Mouse (Mus musculus) testis, adult 2 months (tissue): ENCODE measurements around the gene Lmo1.

Source experiments
- CTCF ChIP-seq: fragments of 200-500 bp; IDR thresholded peaks from 2 replicates; pipeline ENCODE4 v1.5.1; 2012; ENCODE audit warnings: low read depth, mild to moderate bottlenecking, inconsistent platforms, low read length, moderate library complexity; ENCODE audit not compliant: control insufficient read depth, insufficient read depth, insufficient replicate concordance
- POLR2A ChIP-seq: fragments of 200-500 bp; IDR thresholded peaks from 2 replicates; pipeline ENCODE4 v1.6.1; 2012; ENCODE audit warnings: low read depth, mild to moderate bottlenecking, inconsistent platforms, low read length, moderate library complexity; ENCODE audit not compliant: control insufficient read depth

DNA sequence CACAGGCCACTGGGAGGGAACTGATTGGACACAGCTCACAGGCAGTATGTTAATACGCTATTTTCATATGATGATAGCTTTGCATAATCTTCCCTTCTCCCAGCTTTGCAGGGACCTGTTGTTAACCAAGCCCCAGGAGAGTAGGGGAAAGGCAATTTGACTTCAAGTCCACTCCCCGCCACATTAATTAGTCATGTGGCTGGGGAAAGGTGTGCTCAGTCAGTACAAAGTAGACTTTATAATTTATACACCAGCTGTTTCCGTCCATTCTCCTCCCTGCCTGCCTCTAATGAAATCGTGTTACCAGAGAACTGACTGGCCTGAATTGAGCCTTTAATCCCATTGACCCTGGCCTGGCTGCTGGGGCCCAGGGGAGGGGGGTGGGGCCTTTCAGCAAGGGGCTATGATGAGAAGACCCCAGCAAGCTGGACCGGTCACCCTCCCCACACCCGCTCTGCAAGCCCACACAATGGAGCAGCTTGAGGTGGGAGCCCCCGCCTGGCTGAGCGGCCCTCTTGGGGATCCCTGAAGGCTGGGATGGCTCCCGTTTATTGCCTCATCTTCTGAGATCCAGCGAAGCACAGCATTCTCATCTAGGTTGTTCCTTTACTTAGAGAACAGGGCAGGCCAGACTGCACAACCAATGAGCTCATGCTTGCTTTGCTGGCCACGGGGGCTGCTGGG is 21.5 kb upstream of the Lmo1 start:
- TF ChIP-seq CTCF (no peak), POLR2A (no peak)
